Mouse (Mus musculus): ENCODE results near the gene Nrxn3.

- no peak for TF ChIP-seq POLR2A (IDR thresholded peaks at IDR 0.05; ENCODE audit: control insufficient read depth, extremely low read depth, insufficient read depth, low read length, poor library complexity)
- TF ChIP-seq CTCF (IDR thresholded peaks at IDR 0.05; ENCODE audit: borderline replicate concordance, control insufficient read depth, extremely low read depth, insufficient read depth, low read length, poor library complexity) = no peak
Observed at GRCm38 (mm10) chr12:90283022-90283421, 1560.3 kb downstream of the Nrxn3 start.

Measured in thymus, adult 2 months (tissue).